Mouse (Mus musculus): ENCODE measurements around the gene Spink4. TPM values are rescaled to one million over a fixed set of nuclear protein-coding genes. Genes with fewer than 3 reads are reported as not detected.
A peak's percentile ranks its signal among the peaks of the same experiment; 100 is the strongest.

The Spink4 gene
- polyA plus RNA-seq, 1 experiment from 2014 or later, result not detected

- no peak overlapping the region for H3K4me3 ChIP-seq (ENCODE audit: low read depth, low read length)
- no peaks in the 10 kb centered on the region for H3K9me3 ChIP-seq (ENCODE audit: control insufficient read depth, low read length)
- no peak overlapping the region for H3K27ac ChIP-seq (ENCODE audit: low read depth, low read length)
- H3K36me3 ChIP-seq (ENCODE audit: control insufficient read depth, insufficient read depth, low read length), result peaks cover 63% of the 10 kb centered on the region
- no peaks in the 10 kb centered on the region for H3K4me1 ChIP-seq (ENCODE audit: control insufficient read depth, insufficient read depth, low read length)
- no peak overlapping the region for H3K4me2 ChIP-seq (ENCODE audit: low read depth, low read length)
- ATAC-seq (ENCODE audit: low read depth), result no peak
- WGBS, result 97% methylated on average over 5 of the region's 5 CpGs
- no peaks in the 10 kb centered on the region for H3K27me3 ChIP-seq (ENCODE audit: control insufficient read depth, insufficient read depth, low read length)
- H3K9ac ChIP-seq (replicated peaks; ENCODE audit: low read depth, low read length), result no peak overlapping the region
Observed at GRCm38 (mm10) chr4:40938793-40939192, 18.9 kb downstream of the Spink4 start.

- H3K4me1 ChIP-seq (ENCODE audit: control insufficient read depth, insufficient read depth, low read length), result peaks cover 9% of the 10 kb centered on the region
- no peak overlapping the region for H3K27ac ChIP-seq (ENCODE audit: low read depth, low read length)
- 96% methylated on average over 5 of the region's 5 CpGs for WGBS
- ATAC-seq (ENCODE audit: low read depth), result no peak
- H3K27me3 ChIP-seq (ENCODE audit: control insufficient read depth, insufficient read depth, low read length), result no peaks in the 10 kb centered on the region
- no peak overlapping the region for H3K4me3 ChIP-seq (ENCODE audit: low read depth, low read length)
- no peaks in the 10 kb centered on the region for H3K9me3 ChIP-seq (ENCODE audit: control insufficient read depth, low read length)
- H3K4me2 ChIP-seq (ENCODE audit: low read depth, low read length), result no peak overlapping the region
- H3K9ac ChIP-seq (replicated peaks; ENCODE audit: low read depth, low read length), result no peak overlapping the region
- peaks cover 46% of the 10 kb centered on the region for H3K36me3 ChIP-seq (ENCODE audit: control insufficient read depth, insufficient read depth, low read length)
Observed at GRCm38 (mm10) chr4:40943651-40944050, 23.8 kb downstream of the Spink4 start.

- peak overlapping the region; percentile 79; the same call in 1 of the 2 replicates for H3K9ac ChIP-seq (replicated peaks; ENCODE audit: low read depth, low read length)
- H3K4me2 ChIP-seq (ENCODE audit: low read depth, low read length), result peak overlapping the region; percentile 76
- peaks cover 32% of the 10 kb centered on the region for H3K36me3 ChIP-seq (ENCODE audit: control insufficient read depth, insufficient read depth, low read length)
- H3K27ac ChIP-seq (ENCODE audit: low read depth, low read length), result no peak overlapping the region
- no peaks in the 10 kb centered on the region for H3K27me3 ChIP-seq (ENCODE audit: control insufficient read depth, insufficient read depth, low read length)
- ATAC-seq (ENCODE audit: low read depth), result no peak
- peak overlapping the region; percentile 81 for H3K4me3 ChIP-seq (ENCODE audit: low read depth, low read length)
- H3K9me3 ChIP-seq (ENCODE audit: control insufficient read depth, low read length), result no peaks in the 10 kb centered on the region
- peaks cover 17% of the 10 kb centered on the region for H3K4me1 ChIP-seq (ENCODE audit: control insufficient read depth, insufficient read depth, low read length)
- WGBS, result 87% methylated on average over 7 of the region's 7 CpGs
Observed at GRCm38 (mm10) chr4:40946516-40947121, 26.8 kb downstream of the Spink4 start.

- Histone ChIP-seq H3K9me3 (ENCODE audit: control insufficient read depth, low read length) (no peaks in the 10 kb centered on the region), H3K4me3 (ENCODE audit: low read depth, low read length) (peak overlapping the region; percentile 81), H3K4me2 (ENCODE audit: low read depth, low read length) (peak overlapping the region; percentile 76), H3K27ac (ENCODE audit: low read depth, low read length) (peak overlapping the region; percentile 82), H3K4me1 (ENCODE audit: control insufficient read depth, insufficient read depth, low read length) (peaks cover 17% of the 10 kb centered on the region), H3K27me3 (ENCODE audit: control insufficient read depth, insufficient read depth, low read length) (no peaks in the 10 kb centered on the region), H3K9ac (replicated peaks; ENCODE audit: low read depth, low read length) (peak overlapping the region; percentile 79), H3K36me3 (ENCODE audit: control insufficient read depth, insufficient read depth, low read length) (peaks cover 27% of the 10 kb centered on the region)
- ATAC-seq (ENCODE audit: low read depth), result peak; percentile 16; the same call in 1 of the 2 replicates
- WGBS, result under 1% methylated on average over 40 of the region's 40 CpGs
Observed at GRCm38 (mm10) chr4:40947565-40948159, 27.8 kb downstream of the Spink4 start.

GRCm38 (mm10) chr4:40948160-40948708 is 28.4 kb downstream of the Spink4 start, which contains the start of the genes Bag1 and Chmp5:
Bag1 (minus strand) TSS chr4:40948294.
Chmp5 (plus strand) TSS chr4:40948407.
- Histone ChIP-seq H3K9me3 (ENCODE audit: control insufficient read depth, low read length) (no peaks in the 10 kb centered on the region), H3K4me3 (ENCODE audit: low read depth, low read length) (peak within 1 kb of the TSS; percentile 81), H3K36me3 (ENCODE audit: control insufficient read depth, insufficient read depth, low read length) (peaks cover 30% of the 10 kb centered on the region), H3K4me1 (ENCODE audit: control insufficient read depth, insufficient read depth, low read length) (peaks cover 17% of the 10 kb centered on the region), H3K4me2 (ENCODE audit: low read depth, low read length) (peak within 1 kb of the TSS; percentile 78), H3K9ac (replicated peaks; ENCODE audit: low read depth, low read length) (peak within 1 kb of the TSS; percentile 79), H3K27ac (ENCODE audit: low read depth, low read length) (peak within 1 kb of the TSS; percentile 82), H3K27me3 (ENCODE audit: control insufficient read depth, insufficient read depth, low read length) (no peaks in the 10 kb centered on the region)
- under 1% methylated on average over 50 of the region's 50 CpGs for WGBS
- ATAC-seq (ENCODE audit: low read depth), result peak; percentile 98

GRCm38 (mm10) chr4:40953521-40953920 is 33.7 kb downstream of the Spink4 start:
- Histone ChIP-seq H3K9me3 (ENCODE audit: control insufficient read depth, low read length) (no peaks in the 10 kb centered on the region), H3K9ac (replicated peaks; ENCODE audit: low read depth, low read length) (no peak overlapping the region), H3K27ac (ENCODE audit: low read depth, low read length) (no peak overlapping the region), H3K4me3 (ENCODE audit: low read depth, low read length) (no peak overlapping the region), H3K27me3 (ENCODE audit: control insufficient read depth, insufficient read depth, low read length) (no peaks in the 10 kb centered on the region), H3K4me2 (ENCODE audit: low read depth, low read length) (no peak overlapping the region), H3K4me1 (ENCODE audit: control insufficient read depth, insufficient read depth, low read length) (peaks cover 8% of the 10 kb centered on the region), H3K36me3 (ENCODE audit: control insufficient read depth, insufficient read depth, low read length) (peaks cover 50% of the 10 kb centered on the region)
- 100% methylated on average over 1 of the region's 1 CpGs for WGBS
- no peak for ATAC-seq (ENCODE audit: low read depth)

GRCm38 (mm10) chr4:40955942-40956341 is 36.1 kb downstream of the Spink4 start:
- H3K4me3 ChIP-seq (ENCODE audit: low read depth, low read length), result no peak overlapping the region

GRCm38 (mm10) chr4:40963536-40963935 is 43.7 kb downstream of the Spink4 start:
- ATAC-seq (ENCODE audit: low read depth), result no peak
- Histone ChIP-seq H3K27me3 (ENCODE audit: control insufficient read depth, insufficient read depth, low read length) (no peaks in the 10 kb centered on the region), H3K9ac (replicated peaks; ENCODE audit: low read depth, low read length) (no peak overlapping the region), H3K9me3 (ENCODE audit: control insufficient read depth, low read length) (no peaks in the 10 kb centered on the region), H3K27ac (ENCODE audit: low read depth, low read length) (no peak overlapping the region), H3K4me1 (ENCODE audit: control insufficient read depth, insufficient read depth, low read length) (no peaks in the 10 kb centered on the region), H3K36me3 (ENCODE audit: control insufficient read depth, insufficient read depth, low read length) (peaks cover 37% of the 10 kb centered on the region), H3K4me2 (ENCODE audit: low read depth, low read length) (no peak overlapping the region), H3K4me3 (ENCODE audit: low read depth, low read length) (no peak overlapping the region)
- 93% methylated on average over 3 of the region's 3 CpGs for WGBS

More at GRCm38 (mm10) chr4:40955942-40956341, 36.1 kb downstream of the Spink4 start:
- Histone ChIP-seq H3K27me3 (ENCODE audit: control insufficient read depth, insufficient read depth, low read length) (no peaks in the 10 kb centered on the region), H3K36me3 (ENCODE audit: control insufficient read depth, insufficient read depth, low read length) (peaks cover 60% of the 10 kb centered on the region), H3K4me2 (ENCODE audit: low read depth, low read length) (no peak overlapping the region), H3K9ac (replicated peaks; ENCODE audit: low read depth, low read length) (no peak overlapping the region), H3K9me3 (ENCODE audit: control insufficient read depth, low read length) (no peaks in the 10 kb centered on the region), H3K27ac (ENCODE audit: low read depth, low read length) (no peak overlapping the region), H3K4me1 (ENCODE audit: control insufficient read depth, insufficient read depth, low read length) (no peaks in the 10 kb centered on the region)
- 95% methylated on average over 6 of the region's 6 CpGs for WGBS
- ATAC-seq (ENCODE audit: low read depth), result no peak

- H3K27ac ChIP-seq (ENCODE audit: low read depth, low read length), result no peak overlapping the region
- WGBS, result 83% methylated on average over 4 of the region's 4 CpGs
- no peak overlapping the region for H3K4me2 ChIP-seq (ENCODE audit: low read depth, low read length)
- H3K27me3 ChIP-seq (ENCODE audit: control insufficient read depth, insufficient read depth, low read length), result no peaks in the 10 kb centered on the region
- H3K9me3 ChIP-seq (ENCODE audit: control insufficient read depth, low read length), result no peaks in the 10 kb centered on the region
- no peak overlapping the region for H3K9ac ChIP-seq (replicated peaks; ENCODE audit: low read depth, low read length)
- H3K4me3 ChIP-seq (ENCODE audit: low read depth, low read length), result no peak overlapping the region
- H3K4me1 ChIP-seq (ENCODE audit: control insufficient read depth, insufficient read depth, low read length), result peaks cover 6% of the 10 kb centered on the region; the same call in 1 of the 2 replicates
- no peak for ATAC-seq (ENCODE audit: low read depth)
- H3K36me3 ChIP-seq (ENCODE audit: control insufficient read depth, insufficient read depth, low read length), result 0 out of 2 replicates have a peak, but pooled peaks cover 7% of the 10 kb centered on the region
Observed at GRCm38 (mm10) chr4:40969161-40969560, 49.3 kb downstream of the Spink4 start.

All from neural tube, embryonic 14.5 days (tissue).